Mouse (Mus musculus): Measurements from ENCODE around the gene Rbp3. TPM values are rescaled to one million over a fixed set of nuclear protein-coding genes. Genes with fewer than 3 reads are reported as not detected.

Rbp3 gene
- polyA plus RNA-seq, 1 experiment from 2014 or later, result not detected

DNA sequence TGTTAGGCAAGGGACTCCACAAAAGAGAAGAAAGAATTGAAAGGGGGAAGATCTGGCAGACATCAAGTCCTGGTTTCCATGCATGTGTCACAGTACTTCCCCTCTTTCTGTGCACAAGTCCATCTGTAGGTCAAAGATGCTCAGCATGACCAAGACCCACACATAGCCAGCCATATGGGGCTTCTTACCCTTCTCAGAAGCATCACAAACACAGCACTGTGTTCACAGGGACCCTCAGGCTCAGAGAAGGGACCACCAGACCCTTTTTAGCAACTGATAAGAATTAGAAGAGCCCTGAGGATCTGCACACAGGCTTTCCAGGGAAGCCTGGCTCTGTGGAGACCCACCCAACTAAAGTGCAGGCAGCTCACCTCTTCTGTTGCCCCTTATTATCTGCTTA, 46.3 kb downstream of the Rbp3 start:
- Histone ChIP-seq H3K36me3 (ENCODE audit: inconsistent target) (no peaks in the 10 kb centered on the region), H3K4me3 (ENCODE audit: inconsistent target) (no peak overlapping the region), H3K27ac (no peak overlapping the region), H3K79me2 (ENCODE audit: inconsistent target) (no peaks in the 10 kb centered on the region)

DNA sequence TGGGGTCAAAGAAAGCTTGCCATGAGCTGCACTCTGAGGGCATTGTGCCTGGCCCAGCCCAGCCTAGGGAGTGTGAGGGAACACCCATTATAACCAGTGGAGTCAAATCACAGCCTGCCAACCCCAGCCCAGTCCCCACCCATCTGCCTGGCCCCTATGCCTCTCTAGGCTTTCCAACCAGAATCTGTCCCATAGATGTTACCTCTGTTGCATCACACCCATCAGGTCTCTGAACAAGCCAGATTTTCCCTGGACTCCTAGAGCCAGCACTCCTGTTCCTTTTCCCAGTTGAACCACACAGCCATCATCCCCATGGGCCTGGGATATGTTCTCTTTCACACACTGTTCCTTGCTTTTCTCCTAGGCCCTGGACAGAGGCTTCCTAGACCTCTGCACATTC, 47.6 kb downstream of the Rbp3 start:
- Histone ChIP-seq H3K79me2 (ENCODE audit: inconsistent target) (no peaks in the 10 kb centered on the region), H3K4me3 (ENCODE audit: inconsistent target) (no peak overlapping the region), H3K27ac (no peak overlapping the region), H3K36me3 (ENCODE audit: inconsistent target) (no peaks in the 10 kb centered on the region)

DNA sequence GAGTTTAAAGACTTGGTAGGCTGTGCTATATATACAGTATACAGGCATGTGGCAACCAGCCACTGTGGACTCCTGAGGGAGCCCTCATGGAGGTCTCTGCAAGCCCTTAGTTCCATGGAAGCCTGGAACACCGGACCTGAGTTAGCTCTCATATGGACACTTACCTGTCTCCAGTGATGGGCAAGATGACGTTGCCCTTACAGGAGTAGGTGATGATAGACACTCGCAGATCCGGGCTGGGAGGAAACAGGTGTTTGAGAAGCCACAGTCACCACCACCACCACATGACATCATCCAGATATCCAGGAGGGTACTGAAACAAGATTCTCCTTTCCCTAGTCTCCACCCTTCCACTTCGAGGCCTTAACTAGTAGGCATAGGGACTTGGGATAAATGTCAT, 48.6 kb downstream of the Rbp3 start:
- whole genome bisulfite sequencing (ENCODE audit: missing documents), result 72% methylated on average over 5 of the region's 5 CpGs
- Histone ChIP-seq H3K4me3 (ENCODE audit: inconsistent target) (no peak overlapping the region), H3K27ac (no peak overlapping the region), H3K36me3 (ENCODE audit: inconsistent target) (no peaks in the 10 kb centered on the region), H3K79me2 (ENCODE audit: inconsistent target) (no peaks in the 10 kb centered on the region)

Other genes starting within 250 kb of the Rbp3 start
- gene Gdf10, start 30.4 kb upstream of the Rbp3 start, polyA plus RNA-seq (2018), result not detected in 3 replicates
- gene Gdf2, start 13.0 kb upstream of the Rbp3 start, polyA plus RNA-seq (2018), result not detected in 3 replicates
- gene Zfp488, start 24.8 kb downstream of the Rbp3 start, polyA plus RNA-seq (2018), result not detected in 3 replicates
- not detected in 3 replicates for gene Gm30083, start 61.2 kb downstream of the Rbp3 start, polyA plus RNA-seq (2018)
- not detected in 3 replicates for gene Gm5460, start 62.8 kb downstream of the Rbp3 start, polyA plus RNA-seq (2018)
- not detected in 3 replicates for gene Antxrl, start 98.7 kb downstream of the Rbp3 start, polyA plus RNA-seq (2018)
- gene Anxa8, start 132.0 kb downstream of the Rbp3 start, polyA plus RNA-seq (2018), result not detected in 3 replicates
- not detected in 3 replicates for gene A630023A22Rik, start 148.8 kb downstream of the Rbp3 start, polyA plus RNA-seq (2018)
- gene Npy4r, start 198.5 kb downstream of the Rbp3 start, polyA plus RNA-seq (2018), result not detected in 3 replicates
- not detected in 3 replicates for gene Gprin2, start 247.7 kb downstream of the Rbp3 start, polyA plus RNA-seq (2018)